Mouse (Mus musculus) MEL (cell line): ENCODE results near the gene Sult4a1. TPM values are rescaled to one million over a fixed set of nuclear protein-coding genes. Genes with fewer than 3 reads are reported as not detected.

Source experiments
- DNase-seq: peaks from one replicate; pipeline ENCODE4 v3.0.0; 2011; ENCODE audit warnings: low read depth, low spot score
- H3K27ac ChIP-seq: 2 replicates; pipeline ENCODE4 v1.5.1; 2012; ENCODE audit warnings: low read depth, mild to moderate bottlenecking, control low read depth, low read length, moderate library complexity; ENCODE audit not compliant: control insufficient read depth
- H3K27me3 ChIP-seq, 2 experiments: fragments of 150-350 bp in 1 of 2; sonication (generic) in 1 of 2; 2 replicates each; pipeline ENCODE4 v1.6.1; 2012; ENCODE audit warnings: low read length in 2 of 2, mild to moderate bottlenecking in 2 of 2, improper control_type of control experiment in 1 of 2, moderate library complexity in 1 of 2; ENCODE audit not compliant: insufficient read depth in 2 of 2, control insufficient read depth in 1 of 2
- H3K36me3 ChIP-seq, 2 experiments: 2 replicates each; pipeline ENCODE4 v1.6.1; 2012 to 2014; ENCODE audit warnings: low read length in 2 of 2, improper control_type of control experiment in 1 of 2, inconsistent platforms in 1 of 2, mild to moderate bottlenecking in 1 of 2; ENCODE audit not compliant: insufficient read depth in 2 of 2, control insufficient read depth in 1 of 2
- H3K4me1 ChIP-seq, 2 experiments: fragments of 150-350 bp in 1 of 2; sonication (generic) in 1 of 2; 2 replicates each; pipeline ENCODE4 v1.6.1; 2012; ENCODE audit warnings: low read length in 2 of 2, improper control_type of control experiment in 1 of 2, mild to moderate bottlenecking in 1 of 2; ENCODE audit not compliant: insufficient read depth in 2 of 2, control insufficient read depth in 1 of 2
- H3K4me3 ChIP-seq, 2 experiments: fragments of 150-350 bp in 1 of 2; sonication (generic) in 1 of 2; 2 replicates each; pipeline ENCODE4 v1.5.1; 2012; ENCODE audit warnings: low read depth in 2 of 2, low read length in 2 of 2, mild to moderate bottlenecking in 2 of 2, moderate library complexity in 2 of 2, control low read depth in 1 of 2, improper control_type of control experiment in 1 of 2; ENCODE audit not compliant: control insufficient read depth in 1 of 2, insufficient read depth in 1 of 2
- H3K79me2 ChIP-seq: 2 replicates; pipeline ENCODE4 v1.6.1; 2012; ENCODE audit warnings: mild to moderate bottlenecking, low read length, moderate library complexity; ENCODE audit not compliant: control insufficient read depth, poor library complexity, insufficient read depth
- H3K9ac ChIP-seq: 2 replicates; pipeline ENCODE4 v1.6.1; 2012; ENCODE audit warnings: low read depth, mild to moderate bottlenecking, control low read depth, low read length, moderate library complexity; ENCODE audit not compliant: control insufficient read depth, poor library complexity, severe bottlenecking
- H3K9me3 ChIP-seq: fragments of 150-350 bp; sonication (generic); replicated peaks from 2 replicates; pipeline ENCODE4 v1.6.1; 2012; ENCODE audit warnings: mild to moderate bottlenecking, low read length, improper control_type of control experiment, moderate library complexity; ENCODE audit not compliant: insufficient read depth
- BHLHE40 ChIP-seq: IDR thresholded peaks from 2 replicates; pipeline ENCODE4 v1.6.1; 2012; ENCODE audit warnings: low read depth, mild to moderate bottlenecking, inconsistent platforms, low read length, improper control_type of control experiment, borderline replicate concordance
- CHD2 ChIP-seq: IDR thresholded peaks from 2 replicates; pipeline ENCODE4 v1.6.1; 2011; ENCODE audit warnings: low read length, improper control_type of control experiment
- CTCF ChIP-seq, 3 experiments: IDR thresholded peaks in 2 of 3; conservative IDR thresholded peaks in 1 of 3; 2 replicates each; pipeline ENCODE4 v1.5.1; 2011 to 2012; ENCODE audit warnings: low read length in 3 of 3, low read depth in 2 of 3, mild to moderate bottlenecking in 2 of 3, improper control_type of control experiment in 1 of 3, inconsistent platforms in 1 of 3, mixed read lengths in 1 of 3, moderate library complexity in 1 of 3; ENCODE audit not compliant: control insufficient read depth in 1 of 3, insufficient read depth in 1 of 3, poor library complexity in 1 of 3, severe bottlenecking in 1 of 3
- E2F4 ChIP-seq: IDR thresholded peaks from 2 replicates; pipeline ENCODE4 v1.6.1; 2011; ENCODE audit warnings: low read depth, low read length, improper control_type of control experiment, borderline replicate concordance
- ELF1 ChIP-seq: IDR thresholded peaks from 2 replicates; pipeline ENCODE4 v1.6.1; 2014; ENCODE audit warnings: low read depth, mild to moderate bottlenecking, inconsistent platforms, low read length, improper control_type of control experiment, moderate library complexity
- EP300 ChIP-seq, 2 experiments: IDR thresholded peaks; 2 replicates each; pipeline ENCODE4 v1.6.1; 2011; ENCODE audit warnings: improper control_type of control experiment in 2 of 2, low read length in 2 of 2, low read depth in 1 of 2, mild to moderate bottlenecking in 1 of 2
- GABPA ChIP-seq: IDR thresholded peaks from 2 replicates; pipeline ENCODE4 v1.6.1; 2012; ENCODE audit warnings: low read depth, mild to moderate bottlenecking, inconsistent platforms, low read length, improper control_type of control experiment, moderate library complexity
- GATA1 ChIP-seq: IDR thresholded peaks from 2 replicates; pipeline ENCODE4 v1.6.1; 2011; ENCODE audit warnings: low read depth, low read length, improper control_type of control experiment
- HCFC1 ChIP-seq: IDR thresholded peaks from 2 replicates; pipeline ENCODE4 v1.6.1; 2012; ENCODE audit warnings: low read depth, mild to moderate bottlenecking, inconsistent platforms, low read length, improper control_type of control experiment, moderate library complexity
- JUND ChIP-seq: IDR thresholded peaks from 2 replicates; pipeline ENCODE4 v1.6.1; 2011; ENCODE audit warnings: low read depth, mild to moderate bottlenecking, improper control_type of control experiment, low read length
- MAZ ChIP-seq: IDR thresholded peaks from 2 replicates; pipeline ENCODE4 v1.6.1; 2012; ENCODE audit warnings: low read depth, mild to moderate bottlenecking, inconsistent platforms, low read length, improper control_type of control experiment
- MEF2A ChIP-seq: IDR thresholded peaks from 2 replicates; pipeline ENCODE4 v1.6.1; 2014; ENCODE audit warnings: low read depth, mild to moderate bottlenecking, inconsistent platforms, low read length, improper control_type of control experiment; ENCODE audit not compliant: poor library complexity, insufficient replicate concordance, severe bottlenecking; ENCODE audit errors: extremely low read depth
- POLR2A ChIP-seq, 2 experiments: IDR thresholded peaks; 2 replicates each; pipeline ENCODE4 v1.6.1; 2011 to 2012; ENCODE audit warnings: low read length in 2 of 2, mild to moderate bottlenecking in 2 of 2, control low read depth in 1 of 2, improper control_type of control experiment in 1 of 2, low read depth in 1 of 2, moderate library complexity in 1 of 2; ENCODE audit not compliant: control insufficient read depth in 1 of 2, insufficient read depth in 1 of 2, poor library complexity in 1 of 2
- POLR2AphosphoS5 ChIP-seq: IDR thresholded peaks from 2 replicates; pipeline ENCODE4 v1.6.1; 2012; ENCODE audit warnings: low read depth, borderline replicate concordance, mild to moderate bottlenecking, inconsistent platforms, low read length, moderate library complexity, mixed read lengths
- RAD21 ChIP-seq: IDR thresholded peaks from 2 replicates; pipeline ENCODE4 v1.6.1; 2011; ENCODE audit warnings: mild to moderate bottlenecking, low read depth, low read length, improper control_type of control experiment
- SIN3A ChIP-seq: IDR thresholded peaks from 2 replicates; pipeline ENCODE4 v1.6.1; 2012; ENCODE audit warnings: low read length, improper control_type of control experiment, inconsistent platforms
- SMC3 ChIP-seq: IDR thresholded peaks from 2 replicates; pipeline ENCODE4 v1.6.1; 2011; ENCODE audit warnings: low read depth, low read length, improper control_type of control experiment
- TAL1 ChIP-seq: IDR thresholded peaks from 2 replicates; pipeline ENCODE4 v1.6.1; 2012; ENCODE audit warnings: mild to moderate bottlenecking, inconsistent platforms, low read length, moderate library complexity, mixed read lengths
- TBP ChIP-seq: IDR thresholded peaks from 2 replicates; pipeline ENCODE4 v1.8.0; 2011; ENCODE audit warnings: low read depth, low read length, improper control_type of control experiment
- TCF12 ChIP-seq: IDR thresholded peaks from 2 replicates; pipeline ENCODE4 v1.6.1; 2014; ENCODE audit warnings: low read depth, mild to moderate bottlenecking, inconsistent platforms, low read length, improper control_type of control experiment, moderate library complexity
- USF1 ChIP-seq: IDR thresholded peaks from 2 replicates; pipeline ENCODE4 v1.6.1; 2014; ENCODE audit warnings: low read depth, mild to moderate bottlenecking, inconsistent platforms, low read length, improper control_type of control experiment, moderate library complexity
- USF2 ChIP-seq, 2 experiments: IDR thresholded peaks; 2 replicates each; pipeline ENCODE4 v1.6.1; 2011 to 2012; ENCODE audit warnings: improper control_type of control experiment in 2 of 2, low read length in 2 of 2, borderline replicate concordance in 1 of 2, inconsistent platforms in 1 of 2, low read depth in 1 of 2, mild to moderate bottlenecking in 1 of 2; ENCODE audit not compliant: insufficient read depth in 1 of 2
- ZC3H11A ChIP-seq: IDR thresholded peaks from 2 replicates; pipeline ENCODE4 v1.6.1; 2012; ENCODE audit warnings: low read depth, mild to moderate bottlenecking, inconsistent platforms, low read length, improper control_type of control experiment
- ZNF384 ChIP-seq: IDR thresholded peaks from 2 replicates; pipeline ENCODE4 v1.6.1; 2012; ENCODE audit warnings: low read depth, mild to moderate bottlenecking, inconsistent platforms, low read length, improper control_type of control experiment
- polyA plus RNA-seq, 2 experiments: library from polyadenylated mRNA; stranded (reverse) in 1 of 2; unstranded in 1 of 2; fragments of >175 nt in 1 of 2; fragments of >200 nt in 1 of 2; gene quantifications; 2 replicates each; pipeline versions ENCODE4 v1.2.1 to v1.2.4; 2012; ENCODE audit warnings: low replicate concordance in 2 of 2, low read depth in 1 of 2; ENCODE audit not compliant: insufficient read length in 2 of 2, insufficient read depth in 1 of 2, missing spikeins in 1 of 2
- total RNA-seq: library from RNA; depleted of rRNA; stranded (reverse); fragments of 300-350 nt; gene quantifications from 2 replicates; pipeline ENCODE4 v1.2.3, GENCODE M21; 2012

Gene Sult4a1
- total and polyA plus RNA-seq, 3 experiments, result not detected

- H3K4me1 ChIP-seq, result no peaks in the 10 kb centered on the region
- H3K27ac ChIP-seq, result no peak within 1 kb of the TSS
- no peak for DNase-seq
- no peaks in the 10 kb centered on the region for H3K27me3 ChIP-seq
- no peak within 1 kb of the TSS for H3K4me3 ChIP-seq
- no peak within 1 kb of the TSS for H3K9ac ChIP-seq
- TF ChIP-seq ELF1 (no peak), HCFC1 (no peak), SMC3 (no peak), CTCF (IDR thresholded peaks at IDR 0.05 in 2 of 3, conservative IDR thresholded peaks at IDR 0.05 in 1 of 3; ENCODE audit: control insufficient read depth in 1 of 3, insufficient read depth in 1 of 3, low read depth in 2 of 3, low read length in 3 of 3, poor library complexity in 1 of 3, severe bottlenecking in 1 of 3) (no peak), MAZ (no peak), RAD21 (no peak), GATA1 (no peak), USF2 (IDR thresholded peaks at IDR 0.05; ENCODE audit: borderline replicate concordance in 1 of 2, insufficient read depth in 1 of 2, low read depth in 1 of 2, low read length in 2 of 2) (no peak), MEF2A (no peak), TAL1 (no peak), BHLHE40 (no peak)
- H3K36me3 ChIP-seq, result no peaks in the 10 kb centered on the region
- H3K79me2 ChIP-seq, result no peaks in the 10 kb centered on the region
- H3K9me3 ChIP-seq, result no peaks in the 10 kb centered on the region
Observed at GRCm38 (mm10) chr15:84065140-84065539, 40.4 kb downstream of the Sult4a1 start, which contains the start of gene Efcab6. TSS of gene Efcab6 (minus strand) at chr15:84065379.

- Histone ChIP-seq H3K4me1 (no peaks in the 10 kb centered on the region), H3K9ac (no peak overlapping the region), H3K4me3 (no peak overlapping the region)
- TF ChIP-seq POLR2A (IDR thresholded peaks at IDR 0.05; ENCODE audit: control insufficient read depth in 1 of 2, insufficient read depth in 1 of 2, low read depth in 1 of 2, low read length in 2 of 2, poor library complexity in 1 of 2) (no peak), ZC3H11A (no peak), JUND (no peak), GATA1 (no peak), TBP (no peak), GABPA (no peak), EP300 (IDR thresholded peaks at IDR 0.05; ENCODE audit: low read depth in 1 of 2, low read length in 2 of 2) (no peak), HCFC1 (no peak), POLR2AphosphoS5 (no peak), MAZ (no peak), SIN3A (no peak), CHD2 (no peak), BHLHE40 (no peak), TCF12 (no peak), MEF2A (no peak), ZNF384 (no peak), E2F4 (no peak), USF1 (no peak), TAL1 (no peak)
- TF ChIP-seq, all 39 proteins: peak for 0
- no peaks in the 10 kb centered on the region for H3K9me3 ChIP-seq
- no peak overlapping the region for H3K27ac ChIP-seq
- H3K36me3 ChIP-seq, result no peaks in the 10 kb centered on the region
- no peak for DNase-seq
- H3K79me2 ChIP-seq, result no peaks in the 10 kb centered on the region
- no peaks in the 10 kb centered on the region for H3K27me3 ChIP-seq
Observed at GRCm38 (mm10) chr15:84058841-84059240, 46.7 kb downstream of the Sult4a1 start.
